Mouse (Mus musculus) left cerebral cortex, adult 9 months (tissue): ENCODE measurements around the gene Clstn1.
A peak's percentile ranks its signal among the peaks of the same experiment; 100 is the strongest.
"Not testable (repeated sequence)": the region's sequence is repeated elsewhere in the genome, so short reads cannot be mapped to it uniquely, and the experiment has no call there.

Experiments used
- DNase-seq, 2 experiments: peaks; one replicate each; pipeline ENCODE4 v3.0.0; 2022; ENCODE audit warnings: low spot score in 2 of 2

Gene Clstn1

GRCm38 (mm10) chr4:149600130-149600529 lies 13.9 kb downstream of the Clstn1 start:
- no peak for DNase-seq

- no peak for DNase-seq
These were observed 15.2 kb downstream of the Clstn1 start for GRCm38 (mm10) chr4:149601484-149601883.

GRCm38 (mm10) chr4:149602236-149602635 lies 16.0 kb downstream of the Clstn1 start:
- no peak for DNase-seq

GRCm38 (mm10) chr4:149603860-149604259 lies 17.6 kb downstream of the Clstn1 start:
- DNase-seq = no peak

GRCm38 (mm10) chr4:149604518-149604917 lies 18.2 kb downstream of the Clstn1 start:
- DNase-seq = no peak

- DNase-seq = no peak
These were observed 19.8 kb downstream of the Clstn1 start for GRCm38 (mm10) chr4:149606056-149606455.

GRCm38 (mm10) chr4:149606766-149607358 lies 20.6 kb downstream of the Clstn1 start:
- no peak for DNase-seq

GRCm38 (mm10) chr4:149607591-149608308 lies 21.5 kb downstream of the Clstn1 start:
- no peak for DNase-seq

GRCm38 (mm10) chr4:149608309-149608638 lies 22.0 kb downstream of the Clstn1 start:
- DNase-seq = no peak

- peak in 1 of 2 experiments; percentile 60 for DNase-seq
These were observed 23.2 kb downstream of the Clstn1 start for GRCm38 (mm10) chr4:149609256-149610025.

GRCm38 (mm10) chr4:149611376-149612044 lies 25.2 kb downstream of the Clstn1 start:
- no peak for DNase-seq

GRCm38 (mm10) chr4:149613497-149613896 lies 27.2 kb downstream of the Clstn1 start:
- not testable (repeated sequence) for DNase-seq

- no peak for DNase-seq
These were observed 28.6 kb downstream of the Clstn1 start for GRCm38 (mm10) chr4:149614869-149615268.

GRCm38 (mm10) chr4:149616999-149617398 lies 30.7 kb downstream of the Clstn1 start:
- not testable (repeated sequence) for DNase-seq

- no peak for DNase-seq
These were observed 33.7 kb downstream of the Clstn1 start for GRCm38 (mm10) chr4:149619988-149620387.

GRCm38 (mm10) chr4:149621286-149621685 lies 35.0 kb downstream of the Clstn1 start:
- DNase-seq = no peak

GRCm38 (mm10) chr4:149623711-149624110 lies 37.4 kb downstream of the Clstn1 start:
- no peak for DNase-seq

- no peak for DNase-seq
These were observed 40.5 kb downstream of the Clstn1 start for GRCm38 (mm10) chr4:149626809-149627208.

- DNase-seq = peak in 1 of 2 experiments; percentile 56
These were observed 42.1 kb downstream of the Clstn1 start for GRCm38 (mm10) chr4:149628372-149628771.

GRCm38 (mm10) chr4:149628810-149629209 lies 42.5 kb downstream of the Clstn1 start:
- DNase-seq = no peak

GRCm38 (mm10) chr4:149632670-149633307 lies 46.5 kb downstream of the Clstn1 start:
- DNase-seq = no peak

- DNase-seq = no peak
These were observed 47.9 kb downstream of the Clstn1 start for GRCm38 (mm10) chr4:149634157-149634556.
